Mouse (Mus musculus): Measurements from ENCODE around the gene Acvrl1.

Gene Acvrl1

GRCm38 (mm10) chr15:101169910-101170309 is 41.6 kb downstream of the Acvrl1 start:
- no peak for DNase-seq (ENCODE audit: low read depth, low spot score)

- no peak for DNase-seq (ENCODE audit: low read depth, low spot score)
Observed at GRCm38 (mm10) chr15:101170413-101170980, 42.2 kb downstream of the Acvrl1 start.

GRCm38 (mm10) chr15:101171272-101171671 is 43.0 kb downstream of the Acvrl1 start:
- no peak for DNase-seq (ENCODE audit: low read depth, low spot score)

DNA sequence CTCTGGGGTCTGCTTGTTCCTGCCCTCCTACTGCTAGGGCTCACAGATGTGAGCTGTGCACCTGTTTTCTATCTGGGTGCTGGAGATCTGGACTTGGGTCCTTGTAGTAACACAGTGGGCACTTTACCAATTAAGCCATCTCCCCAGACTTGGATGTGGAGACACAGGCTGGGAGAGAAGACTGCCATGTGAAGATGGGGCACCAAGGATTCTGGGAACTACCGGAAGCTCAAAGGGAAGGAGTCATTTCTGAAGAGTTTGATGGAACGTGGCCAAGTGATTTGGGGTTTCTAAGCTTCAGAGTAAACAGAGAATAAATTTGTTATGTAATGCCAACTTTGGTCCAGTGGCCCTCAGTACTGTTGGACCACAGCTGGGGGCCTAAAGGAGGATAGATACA is 43.7 kb downstream of the Acvrl1 start:
- DNase-seq (ENCODE audit: low read depth, low spot score): no peak

DNA sequence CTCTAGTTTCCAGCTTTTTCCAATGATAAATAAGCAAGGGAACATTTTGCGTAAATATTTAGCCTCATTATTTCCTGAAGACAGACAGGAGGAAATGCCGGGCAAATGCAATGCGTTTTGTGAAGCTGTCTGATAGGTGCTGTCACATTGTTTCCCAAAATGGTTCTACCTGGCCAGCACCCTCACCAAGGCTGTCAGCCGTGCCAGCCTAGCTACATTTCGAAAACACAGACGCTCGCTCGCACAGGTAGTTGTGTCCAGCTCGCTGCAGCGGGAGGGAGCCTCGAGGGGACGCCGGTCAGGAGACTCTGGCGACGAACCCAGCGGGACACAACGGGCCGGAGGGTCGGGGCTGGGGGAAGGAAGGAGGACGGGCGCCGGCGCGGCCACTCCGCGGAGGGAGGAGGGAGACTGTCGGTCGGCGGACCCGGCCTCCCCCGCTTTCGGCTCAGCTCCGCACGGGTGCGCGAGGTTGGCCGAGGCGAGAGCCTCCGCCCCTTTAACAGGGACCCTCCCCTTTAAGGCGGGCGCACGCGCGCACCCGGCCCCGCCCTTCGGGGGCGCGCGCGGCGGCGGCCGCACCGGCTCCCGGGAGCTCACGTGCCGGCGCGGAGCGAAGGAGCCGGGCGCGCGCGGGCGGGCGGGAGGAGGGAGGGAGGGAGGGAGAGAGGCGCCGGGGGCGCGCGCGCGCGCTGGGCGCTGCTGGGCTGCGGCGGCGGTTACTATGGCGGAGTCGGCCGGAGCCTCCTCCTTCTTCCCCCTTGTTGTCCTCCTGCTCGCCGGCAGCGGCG is 45.3 kb downstream of the Acvrl1 start, which contains the start of gene Acvr1b:
TSS of gene Acvr1b (plus strand) at position 647 of the 791 bp plus-strand sequence.
- DNase-seq (ENCODE audit: low read depth, low spot score): peak; percentile 46

DNA sequence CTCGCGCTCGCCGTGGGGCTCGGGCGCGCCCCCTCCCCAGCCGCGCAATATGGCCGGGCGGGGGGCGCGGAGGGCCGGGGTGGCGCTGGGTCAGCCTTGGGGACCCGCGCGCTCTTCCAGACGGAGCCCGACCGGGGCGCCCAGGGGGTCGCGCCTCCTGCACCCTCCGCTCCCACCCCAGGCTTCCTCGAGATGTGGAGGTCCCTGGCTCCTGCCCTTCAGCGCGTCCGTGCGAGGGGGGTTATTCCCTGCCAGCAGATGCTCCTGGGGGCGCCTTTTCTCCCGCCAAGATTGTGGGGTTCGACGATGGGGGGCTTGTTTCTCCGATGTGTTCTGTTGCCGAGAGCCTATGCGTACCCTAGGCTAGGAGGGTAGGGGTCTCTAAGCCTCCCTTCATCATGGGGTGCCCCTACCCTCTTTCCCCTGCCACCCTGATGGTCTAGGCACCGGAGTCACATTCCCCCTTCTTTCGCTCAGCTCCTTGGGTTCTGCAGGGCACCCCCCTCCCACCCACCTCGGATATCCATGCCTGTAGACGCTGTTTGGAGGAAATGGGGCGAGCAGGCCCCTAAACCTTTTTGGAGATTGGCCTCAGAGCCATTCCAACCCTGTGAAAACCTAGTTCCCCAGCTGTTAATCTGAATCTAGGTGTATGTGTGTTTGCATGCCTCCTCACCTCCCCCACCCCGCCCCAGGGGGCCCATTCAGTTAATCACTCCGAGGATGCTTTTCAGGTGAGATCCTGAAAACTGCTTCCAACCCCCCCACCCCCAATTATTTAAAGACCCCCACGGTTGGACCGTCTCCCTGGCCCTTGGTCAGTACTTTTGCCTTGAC is 46.2 kb downstream of the Acvrl1 start:
- no peak for DNase-seq (ENCODE audit: low read depth, low spot score)

DNA sequence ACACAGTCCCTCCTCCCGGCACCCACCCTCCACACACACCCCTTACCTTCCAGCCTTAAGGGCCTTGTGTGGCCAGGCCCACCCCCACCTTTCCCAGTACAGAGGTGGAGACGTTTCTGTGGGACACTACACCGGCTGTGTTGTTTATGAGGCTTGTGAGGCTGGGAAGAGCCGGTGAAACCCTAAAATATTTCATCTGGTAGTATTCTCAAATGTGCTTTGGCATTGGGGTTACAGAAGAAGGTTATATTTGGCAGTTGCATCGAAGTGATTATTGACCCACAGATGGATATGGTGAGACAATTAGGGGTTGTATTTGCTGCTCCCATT is 46.8 kb downstream of the Acvrl1 start:
- no peak for DNase-seq (ENCODE audit: low read depth, low spot score)

GRCm38 (mm10) chr15:101175613-101176283 is 47.4 kb downstream of the Acvrl1 start:
- DNase-seq (ENCODE audit: low read depth, low spot score): no peak

DNA sequence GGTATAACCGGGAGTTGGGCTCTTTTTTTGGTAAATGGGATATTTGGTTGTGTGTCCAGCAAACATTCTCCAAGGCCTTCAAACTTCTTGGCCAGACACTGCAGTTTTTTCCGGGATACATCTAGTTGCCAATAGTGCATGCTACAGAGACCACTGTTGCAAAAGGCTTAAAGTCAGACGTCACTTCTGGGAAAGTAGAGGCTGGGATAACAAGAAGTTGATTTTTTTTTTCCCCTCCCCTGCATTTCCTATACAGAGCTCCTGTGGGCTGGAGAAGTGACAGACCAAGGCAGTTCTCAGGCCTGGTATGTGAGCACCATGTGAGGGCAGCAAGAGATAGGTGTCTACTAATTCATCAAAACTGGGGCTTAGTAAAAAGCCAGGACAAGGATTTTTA is 48.0 kb downstream of the Acvrl1 start:
- DNase-seq (ENCODE audit: low read depth, low spot score): no peak

- DNase-seq (ENCODE audit: low read depth, low spot score): no peak
Observed at GRCm38 (mm10) chr15:101176795-101177691, 48.7 kb downstream of the Acvrl1 start.

DNA sequence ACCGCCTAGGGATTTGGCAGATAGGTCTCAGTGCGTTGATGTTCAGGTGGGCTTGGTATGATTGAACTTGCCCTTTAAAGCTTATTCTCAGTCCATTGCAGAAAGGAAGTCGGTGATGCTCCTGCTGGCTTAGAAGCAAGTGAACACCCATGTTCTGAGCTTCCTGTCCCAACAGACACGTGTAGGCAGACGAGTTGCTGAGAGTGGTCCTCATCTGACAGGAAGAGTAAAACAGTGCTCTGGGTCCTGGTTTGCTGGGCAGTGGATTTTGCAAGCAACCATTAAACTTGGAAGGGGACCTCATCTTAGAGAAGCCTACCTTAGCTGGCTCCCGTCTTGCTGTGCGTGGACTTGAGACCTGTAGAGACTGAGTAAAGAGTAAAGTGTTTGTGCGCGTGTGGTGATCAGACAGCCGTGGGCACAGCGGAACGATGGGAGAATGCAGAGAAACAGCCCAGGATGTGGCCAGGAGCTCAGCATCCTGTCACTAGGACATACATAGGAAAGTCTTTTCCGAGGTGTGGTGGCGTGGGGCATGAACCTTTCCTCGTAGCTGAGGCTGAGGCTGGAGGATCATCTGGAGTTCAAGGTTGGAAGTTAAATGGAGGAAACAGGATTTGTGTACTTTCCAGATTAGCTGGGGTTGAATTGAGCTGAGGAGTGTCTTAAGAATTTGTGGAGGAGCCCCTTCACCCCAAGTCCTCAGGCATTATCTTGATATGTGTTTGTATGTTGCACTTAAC is 52.2 kb downstream of the Acvrl1 start:
- DNase-seq (ENCODE audit: low read depth, low spot score): no peak

DNA sequence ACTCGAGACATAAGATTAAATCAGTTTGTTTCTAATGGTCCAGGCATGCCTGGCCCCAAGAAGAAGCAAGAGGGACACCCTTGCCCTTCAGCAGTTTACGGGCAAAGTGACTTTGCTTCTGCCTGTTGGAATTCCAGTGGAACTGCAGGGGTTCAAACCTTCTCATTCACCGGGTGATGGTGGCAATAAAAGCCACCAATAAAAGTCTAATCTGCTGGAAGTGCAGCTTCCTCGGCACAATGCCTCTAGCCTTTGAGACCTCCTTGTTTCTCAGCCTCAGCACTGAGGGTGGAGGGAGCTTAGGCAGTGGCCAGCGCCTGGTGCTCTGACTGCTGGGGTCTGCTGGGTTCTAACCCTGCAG is 52.8 kb downstream of the Acvrl1 start:
- no peak for DNase-seq (ENCODE audit: low read depth, low spot score)

DNA sequence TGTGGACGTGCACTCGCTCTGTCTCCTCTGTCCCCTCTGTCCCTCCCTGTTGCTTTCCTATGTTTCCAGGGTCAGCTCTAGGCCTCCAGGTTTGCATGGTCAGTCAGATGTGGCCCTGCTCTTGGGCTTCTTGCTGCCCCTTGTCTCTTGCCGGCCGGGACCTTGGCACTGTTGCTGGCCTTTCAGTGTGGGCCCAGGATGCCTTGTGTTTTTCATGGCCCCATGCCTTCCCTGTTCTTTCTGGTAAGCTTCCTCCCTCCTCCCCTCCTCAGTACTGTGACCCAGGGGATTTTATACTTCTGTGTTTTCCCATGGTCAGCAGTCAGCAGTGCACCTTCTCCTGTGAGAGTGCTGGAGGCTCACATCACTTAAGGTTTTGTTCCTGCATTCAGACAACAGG is 53.2 kb downstream of the Acvrl1 start:
- DNase-seq (ENCODE audit: low read depth, low spot score): no peak

DNA sequence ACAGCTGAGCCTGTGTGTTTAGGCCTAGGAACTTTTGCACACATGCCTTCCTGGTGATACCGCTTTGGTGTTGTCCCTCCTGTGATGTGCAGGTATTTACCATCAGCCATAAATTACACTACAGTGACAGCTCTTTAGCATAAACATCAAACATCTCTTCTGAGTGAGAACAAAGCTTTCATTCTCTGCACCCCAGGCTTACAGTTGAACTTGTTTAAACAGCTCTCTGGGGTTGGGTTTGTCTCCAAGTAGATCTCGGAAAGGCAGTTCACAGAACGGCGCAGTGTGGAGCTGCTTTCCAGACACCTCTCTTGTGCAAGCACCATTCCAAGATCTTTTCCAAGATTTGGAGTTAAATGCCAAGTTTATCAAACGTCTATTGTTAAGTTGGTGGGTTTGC is 54.4 kb downstream of the Acvrl1 start:
- no peak for DNase-seq (ENCODE audit: low read depth, low spot score)

DNA sequence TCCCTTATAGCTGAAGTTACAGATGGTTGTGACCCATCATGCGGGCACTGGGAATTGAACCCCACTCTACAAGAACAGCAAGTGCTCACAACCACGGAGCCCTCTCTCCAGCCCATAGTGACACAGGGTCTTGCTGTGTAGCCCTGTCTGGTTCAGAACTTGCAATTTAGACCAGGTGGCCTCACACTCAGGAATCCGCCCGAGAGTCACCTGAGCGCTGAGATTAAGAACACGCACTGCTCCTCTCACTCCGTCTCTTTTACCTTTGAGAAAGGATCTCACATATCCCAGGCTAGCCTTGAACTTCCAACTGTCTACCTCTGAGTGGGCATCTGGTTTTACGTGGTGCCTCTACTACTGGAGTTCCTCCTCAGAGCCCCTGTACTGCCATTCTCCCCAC is 56.0 kb downstream of the Acvrl1 start:
- no peak for DNase-seq (ENCODE audit: low read depth, low spot score)

DNA sequence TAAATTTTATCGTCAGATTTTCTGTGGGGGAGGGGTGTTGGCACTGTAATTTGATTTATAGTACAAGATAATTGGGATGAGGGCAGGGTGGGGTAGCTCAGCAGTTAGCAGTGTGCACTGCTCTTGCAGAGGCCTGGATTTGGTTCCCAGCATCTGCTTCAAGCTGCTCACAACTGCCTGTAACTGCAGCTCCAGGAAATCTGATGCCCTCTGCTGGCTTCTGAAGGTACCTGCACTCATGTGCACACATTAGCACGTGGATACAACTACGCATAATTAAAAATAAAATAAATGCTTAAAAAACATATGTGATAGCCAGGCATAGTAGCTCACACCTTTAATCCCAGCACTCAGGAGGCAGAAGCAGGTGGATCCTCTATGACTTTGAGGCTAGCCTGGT is 57.2 kb downstream of the Acvrl1 start:
- DNase-seq (ENCODE audit: low read depth, low spot score): no peak

- DNase-seq (ENCODE audit: low read depth, low spot score): no peak
Observed at GRCm38 (mm10) chr15:101187907-101188306, 59.6 kb downstream of the Acvrl1 start.

DNA sequence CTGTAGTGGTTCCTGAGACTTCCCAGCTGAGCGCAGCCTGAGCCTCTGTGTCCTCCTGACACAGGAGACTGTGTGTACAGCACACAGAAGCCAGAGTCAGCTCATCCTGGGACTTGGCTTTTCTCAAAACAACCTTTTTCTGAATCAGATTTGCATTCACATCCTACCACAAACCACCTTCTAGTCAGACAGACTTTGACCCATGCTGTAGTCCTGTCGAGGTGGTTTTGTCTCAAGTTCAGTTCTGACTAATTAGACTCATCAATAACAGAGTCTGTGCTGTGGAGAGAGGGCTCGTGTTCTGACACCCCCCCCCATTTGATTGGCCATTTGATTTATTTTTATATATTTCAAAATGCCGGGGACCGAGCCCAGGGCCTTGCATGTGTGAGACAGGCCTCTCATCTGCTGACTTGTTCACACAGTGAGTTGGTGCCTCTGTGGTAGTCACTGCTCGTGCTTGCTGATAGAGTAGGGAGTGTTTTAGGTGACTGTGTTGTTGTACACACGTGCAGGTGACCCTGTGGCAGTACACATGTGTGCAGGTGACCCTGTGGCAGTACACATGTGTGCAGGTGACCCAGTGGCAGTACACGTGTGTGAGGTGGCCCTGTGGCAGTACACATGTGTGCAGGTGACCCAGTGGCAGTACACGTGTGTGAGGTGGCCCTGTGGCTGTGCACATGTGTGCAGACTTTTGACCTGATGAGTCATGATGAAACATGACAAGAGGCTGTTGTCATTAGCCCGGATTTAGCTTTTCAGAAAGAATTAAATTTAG is 61.8 kb downstream of the Acvrl1 start:
- DNase-seq (ENCODE audit: low read depth, low spot score): no peak

DNA sequence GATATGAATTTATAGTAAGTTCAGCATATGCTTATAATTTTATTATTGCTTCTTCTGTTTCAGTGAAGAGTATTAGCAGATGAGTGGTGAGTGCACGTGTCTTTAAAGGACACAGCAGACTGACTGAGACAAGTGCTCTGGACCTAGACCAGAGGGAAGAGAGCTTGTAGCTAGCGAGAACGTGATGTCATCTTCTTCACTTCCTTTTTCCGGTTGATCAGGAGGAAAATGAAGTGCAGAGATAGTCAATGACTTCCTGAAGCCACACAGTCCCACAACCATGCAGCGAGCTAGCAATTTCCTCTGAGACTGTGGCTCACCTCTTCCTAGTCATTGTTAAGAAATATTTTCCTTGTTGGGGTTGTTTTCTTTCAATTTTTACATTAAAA is 62.4 kb downstream of the Acvrl1 start:
- DNase-seq (ENCODE audit: low read depth, low spot score): no peak

Measured in WW6 (cell line).